9 mouse cellular contexts compared by ENCODE assay signal in the genomic region with DNA sequence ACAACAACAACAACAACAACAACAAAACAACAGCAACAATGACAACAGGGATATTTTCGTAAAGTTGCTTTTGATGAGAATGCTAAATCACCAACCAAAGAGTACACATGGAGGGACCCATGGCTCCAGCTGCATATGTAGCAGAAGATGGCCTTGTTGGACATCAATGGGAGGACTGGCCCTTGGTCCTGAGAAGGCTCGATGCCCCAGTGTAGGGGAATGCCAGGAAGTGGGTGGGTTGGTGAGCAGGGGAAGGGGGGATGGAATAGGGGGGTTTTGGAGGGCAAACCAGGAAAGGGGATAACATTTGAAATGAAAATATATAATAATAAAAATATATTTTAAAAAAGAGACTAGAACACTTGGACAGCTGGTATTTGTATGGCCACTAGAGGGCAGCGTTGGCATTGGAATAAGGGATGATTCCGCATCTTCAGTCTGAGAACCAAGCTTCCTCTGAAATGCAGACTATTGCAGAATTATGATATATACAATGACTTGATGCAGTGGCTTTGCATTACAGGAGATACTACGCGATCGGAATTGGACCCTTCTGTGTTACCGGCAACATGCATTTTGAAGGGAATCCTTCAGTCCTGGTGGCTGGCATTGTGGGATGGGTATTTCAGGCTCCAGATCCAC.
DNase-seq lines count a peak whose midpoint lies in the region; ATAC-seq and TF ChIP-seq lines count a peak whose summit lies in the region.
"Had no signal": no experiment of that assay in that cellular context is flagged by ENCODE, and none has a peak within 500 bp of the region (broad histone marks: within the 10 kb centered on the region; RNA-seq: fewer than 3 reads in every experiment).

No protein-coding gene starts in this region.

- peak; percentile 80 for TF ChIP-seq CTCF in heart, adult 2 months (IDR thresholded peaks at IDR 0.05)
- peak; percentile 68; the same call in 1 of the 2 replicates for TF ChIP-seq CTCF in brain, embryonic 14.5 days (IDR thresholded peaks at IDR 0.05; ENCODE audit: borderline replicate concordance, extremely low read depth, insufficient read depth, insufficient read length)

- no peak overlapping the region for H3K9ac ChIP-seq in heart, adult 2 months (ENCODE audit: low read depth, low read length)
- H3K9ac ChIP-seq in embryonic facial prominence, embryonic 14.5 days (ENCODE audit: low read depth, low read length): no peak overlapping the region
- H3K9ac ChIP-seq in hindbrain, embryonic 14.5 days: no peak overlapping the region

- peak; percentile 26 to 59 for DNase-seq in heart, adult 2 months
- DNase-seq in heart, postnatal 25 days (ENCODE audit: low spot score): no peak
- DNase-seq in brain, embryonic 14.5 days (ENCODE audit: low read depth): peak; percentile 91
- DNase-seq in embryonic facial prominence, embryonic 14.5 days (ENCODE audit: low spot score): peak; percentile 89
- peak; percentile 92 for DNase-seq in hindbrain, embryonic 14.5 days (ENCODE audit: low spot score)
- DNase-seq in left cerebral cortex, adult 8-10 months (ENCODE audit: low spot score in 2 of 2): peak; percentile 22 to 39
- DNase-seq in mesoderm, embryonic 11.5 days (ENCODE audit: low read depth, low spot score): peak; percentile 79
- DNase-seq in splenic B cell, adult 2 months (ENCODE audit: low read depth, low spot score): peak; percentile 60

- TF ChIP-seq POLR2A in heart, adult 2 months (IDR thresholded peaks at IDR 0.05; ENCODE audit: insufficient read depth, low read depth, low read length): no peak
- TF ChIP-seq POLR2A in brain, embryonic 14.5 days (IDR thresholded peaks at IDR 0.05; ENCODE audit: borderline replicate concordance, extremely low read depth, insufficient read depth, insufficient read length, poor library complexity, severe bottlenecking): no peak

- peak overlapping the region; percentile 42 for H3K4me2 ChIP-seq in embryonic facial prominence, embryonic 14.5 days (ENCODE audit: low read depth, low read length)
- no peak overlapping the region for H3K4me2 ChIP-seq in hindbrain, embryonic 14.5 days (replicated peaks)

- no peaks in the 10 kb centered on the region for H3K4me1 ChIP-seq in heart, adult 2 months (ENCODE audit: control insufficient read depth, insufficient read depth, low read length)
- H3K4me1 ChIP-seq in embryonic facial prominence, embryonic 14.5 days (ENCODE audit: control insufficient read depth, insufficient read depth, low read length): no peaks in the 10 kb centered on the region
- no peaks in the 10 kb centered on the region for H3K4me1 ChIP-seq in hindbrain, embryonic 14.5 days (replicated peaks; ENCODE audit: control insufficient read depth, insufficient read depth, low read length)

- H3K79me2 ChIP-seq in heart, adult 2 months (replicated peaks; ENCODE audit: control insufficient read depth, insufficient read depth, low read length): no peaks in the 10 kb centered on the region

- 40% methylated on average over 8 of the region's 8 CpGs for WGBS in heart, adult 2 months
- WGBS in embryonic facial prominence, embryonic 14.5 days: 33% methylated on average over 8 of the region's 8 CpGs
- 43% methylated on average over 8 of the region's 8 CpGs for WGBS in hindbrain, embryonic 14.5 days

- no peak for TF ChIP-seq EP300 in heart, adult 2 months (IDR thresholded peaks at IDR 0.05; ENCODE audit: insufficient read depth, low read depth, low read length)

- no peak for ATAC-seq in embryonic facial prominence, embryonic 14.5 days (ENCODE audit: low read depth)
- ATAC-seq in hindbrain, embryonic 14.5 days (ENCODE audit: low FRiP score): 0 out of 2 replicates have a peak, but pooled peaks have one; percentile 46

- H3K27ac ChIP-seq in heart, adult 2 months: no peak overlapping the region
- H3K27ac ChIP-seq in embryonic facial prominence, embryonic 14.5 days (replicated peaks; ENCODE audit: low read depth, low read length): no peak overlapping the region
- H3K27ac ChIP-seq in hindbrain, embryonic 14.5 days: no peak overlapping the region

- intact Hi-C loops in heart, adult 2 months (cut with DNase I): loop anchor here (2.0 to 5.0 kb wide), 4 partner anchors 593 to 1809 kb away; no protein-coding TSS in a partner anchor
- intact Hi-C loops in heart, postnatal 25 days (cut with DNase I): loop anchor here (2.0 to 10.0 kb wide), 4 partner anchors 595 to 1765 kb away; no protein-coding TSS in a partner anchor

- no peaks in the 10 kb centered on the region for H3K36me3 ChIP-seq in heart, adult 2 months (ENCODE audit: control insufficient read depth, insufficient read depth, low read length)
- H3K36me3 ChIP-seq in embryonic facial prominence, embryonic 14.5 days (ENCODE audit: control insufficient read depth, insufficient read depth, low read length): no peaks in the 10 kb centered on the region
- H3K36me3 ChIP-seq in hindbrain, embryonic 14.5 days (replicated peaks; ENCODE audit: control insufficient read depth, insufficient read depth): no peaks in the 10 kb centered on the region
- no peaks in the 10 kb centered on the region for H3K36me3 ChIP-seq in splenic B cell, adult 2 months (ENCODE audit: control insufficient read depth, insufficient read depth, low read length, poor library complexity, severe bottlenecking)

- no peak overlapping the region for H3K4me3 ChIP-seq in heart, adult 2 months
- peak overlapping the region; percentile 5; the same call in 1 of the 2 replicates for H3K4me3 ChIP-seq in embryonic facial prominence, embryonic 14.5 days (ENCODE audit: low read depth, low read length)
- no peak overlapping the region for H3K4me3 ChIP-seq in hindbrain, embryonic 14.5 days (replicated peaks; ENCODE audit: low read length)
- H3K4me3 ChIP-seq: megakaryocyte, embryonic 14.5 days had no signal

- no peaks in the 10 kb centered on the region for H3K27me3 ChIP-seq in heart, adult 2 months (ENCODE audit: control insufficient read depth, insufficient read depth, low read length)
- H3K27me3 ChIP-seq in embryonic facial prominence, embryonic 14.5 days (replicated peaks; ENCODE audit: control insufficient read depth, insufficient read depth, low read length): no peaks in the 10 kb centered on the region
- no peaks in the 10 kb centered on the region for H3K27me3 ChIP-seq in hindbrain, embryonic 14.5 days (ENCODE audit: control insufficient read depth, insufficient read depth, low read length)
- H3K27me3 ChIP-seq in splenic B cell, adult 2 months (ENCODE audit: control insufficient read depth, insufficient read depth, low read length, poor library complexity, severe bottlenecking): no peaks in the 10 kb centered on the region; the same call in 1 of the 2 replicates
- H3K27me3 ChIP-seq: megakaryocyte, embryonic 14.5 days had no signal

- no peaks in the 10 kb centered on the region for H3K9me3 ChIP-seq in embryonic facial prominence, embryonic 14.5 days (ENCODE audit: control insufficient read depth, low read length)
- H3K9me3 ChIP-seq in hindbrain, embryonic 14.5 days (ENCODE audit: control insufficient read depth, low read length): no peaks in the 10 kb centered on the region
- H3K9me3 ChIP-seq: megakaryocyte, embryonic 14.5 days had no signal
